Mouse (Mus musculus): ENCODE results near the gene Fgfr2. TPM values are rescaled to one million over a fixed set of nuclear protein-coding genes. Genes with fewer than 3 reads are reported as not detected.
A peak's percentile ranks its signal among the peaks of the same experiment; 100 is the strongest.

Gene Fgfr2
- polyA plus RNA-seq, 1 experiment from 2014 or later = 92.0 TPM

DNA sequence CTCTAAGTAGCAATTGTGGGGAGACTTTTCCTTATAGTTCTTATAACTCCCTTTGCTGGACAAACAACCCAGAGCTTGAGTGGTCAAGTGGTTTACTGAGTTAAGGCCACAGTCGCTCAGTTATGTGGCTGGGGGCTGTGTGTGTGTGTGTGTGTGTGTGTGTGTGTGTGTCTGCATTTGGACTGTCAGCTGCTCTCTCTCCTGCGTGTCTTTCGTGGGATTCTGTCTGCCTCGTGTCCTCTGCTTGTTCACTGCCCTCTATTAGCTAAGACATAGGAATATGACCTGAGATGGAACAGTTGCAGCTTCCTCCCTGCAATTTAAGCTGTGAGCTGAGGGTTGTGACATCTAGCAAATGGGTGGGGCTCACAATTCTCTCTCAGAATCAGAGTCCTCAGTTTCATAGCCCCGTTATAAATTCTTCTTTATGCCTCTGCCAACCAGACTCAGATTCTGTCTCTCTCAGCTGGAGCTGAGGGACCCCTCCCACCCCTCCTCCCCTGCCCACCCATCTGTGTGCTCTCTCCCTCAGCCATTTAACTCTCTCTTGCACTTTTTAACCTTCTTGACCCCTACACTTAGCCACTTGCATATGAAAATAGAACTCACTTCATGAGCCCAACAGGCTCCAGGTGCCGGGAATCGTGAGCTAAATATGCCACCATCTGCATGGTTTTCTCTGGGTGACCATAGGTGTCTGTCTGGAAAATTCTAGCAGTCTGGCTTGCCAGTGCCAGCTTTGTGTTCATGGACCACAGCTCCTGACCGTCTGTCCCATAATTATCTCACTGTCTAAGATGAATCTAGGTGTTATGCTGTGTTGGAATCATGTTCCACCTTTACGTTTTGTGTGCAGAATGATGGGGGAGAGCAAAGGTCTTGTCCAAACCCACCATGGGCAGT is 2413.5 kb downstream of the Fgfr2 start:
- 69% methylated on average over 9 of the region's 9 CpGs for WGBS
- Histone ChIP-seq H3K27me3 (ENCODE audit: control insufficient read depth, insufficient read depth, low read length) (no peaks in the 10 kb centered on the region), H3K9me3 (ENCODE audit: control insufficient read depth, low read length) (no peaks in the 10 kb centered on the region), H3K4me3 (ENCODE audit: low read depth, low read length) (no peak overlapping the region), H3K4me2 (no peak overlapping the region), H3K4me1 (ENCODE audit: control insufficient read depth, insufficient read depth, low read length) (peaks cover 18% of the 10 kb centered on the region), H3K9ac (ENCODE audit: low read length) (no peak overlapping the region), H3K36me3 (ENCODE audit: control insufficient read depth, insufficient read depth, low read length) (no peaks in the 10 kb centered on the region), H3K27ac (ENCODE audit: low read depth, low read length) (no peak overlapping the region; the same call in 1 of the 2 replicates)
- no peak for ATAC-seq (ENCODE audit: low FRiP score)
- no peak for DNase-seq (ENCODE audit: low spot score, missing footprints)

DNA sequence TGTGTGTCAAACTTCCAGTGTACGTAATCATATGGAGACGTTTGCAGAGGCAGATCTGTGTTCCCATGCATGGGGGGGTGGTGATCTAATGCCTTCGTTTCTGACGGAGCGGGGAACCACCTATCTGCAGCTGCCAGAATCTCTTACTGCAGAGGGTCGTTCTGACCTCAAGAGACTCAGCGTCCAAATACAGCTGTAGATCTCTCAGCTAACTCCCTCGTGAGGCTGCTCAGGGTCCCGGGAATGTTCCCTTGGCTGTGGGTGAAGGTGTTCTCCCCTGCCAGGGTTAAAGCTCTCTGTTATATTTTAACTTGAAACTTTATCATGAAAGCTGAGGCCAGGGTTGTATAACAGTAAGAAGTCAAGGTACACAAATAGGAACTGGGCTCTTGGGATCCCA is 2414.2 kb downstream of the Fgfr2 start:
- H3K4me2 ChIP-seq = no peak overlapping the region
- DNase-seq (ENCODE audit: low spot score, missing footprints) (no peak), ATAC-seq (ENCODE audit: low FRiP score) (no peak)
- H3K4me1 ChIP-seq (ENCODE audit: control insufficient read depth, insufficient read depth, low read length) = peaks cover 18% of the 10 kb centered on the region
- H3K36me3 ChIP-seq (ENCODE audit: control insufficient read depth, insufficient read depth, low read length) = no peaks in the 10 kb centered on the region
- no peaks in the 10 kb centered on the region for H3K27me3 ChIP-seq (ENCODE audit: control insufficient read depth, insufficient read depth, low read length)
- WGBS = 73% methylated on average over 9 of the region's 9 CpGs
- no peak overlapping the region; the same call in 1 of the 2 replicates for H3K27ac ChIP-seq (ENCODE audit: low read depth, low read length)
- H3K4me3 ChIP-seq (ENCODE audit: low read depth, low read length) = no peak overlapping the region
- H3K9me3 ChIP-seq (ENCODE audit: control insufficient read depth, low read length) = no peaks in the 10 kb centered on the region
- H3K9ac ChIP-seq (ENCODE audit: low read length) = no peak overlapping the region

DNA sequence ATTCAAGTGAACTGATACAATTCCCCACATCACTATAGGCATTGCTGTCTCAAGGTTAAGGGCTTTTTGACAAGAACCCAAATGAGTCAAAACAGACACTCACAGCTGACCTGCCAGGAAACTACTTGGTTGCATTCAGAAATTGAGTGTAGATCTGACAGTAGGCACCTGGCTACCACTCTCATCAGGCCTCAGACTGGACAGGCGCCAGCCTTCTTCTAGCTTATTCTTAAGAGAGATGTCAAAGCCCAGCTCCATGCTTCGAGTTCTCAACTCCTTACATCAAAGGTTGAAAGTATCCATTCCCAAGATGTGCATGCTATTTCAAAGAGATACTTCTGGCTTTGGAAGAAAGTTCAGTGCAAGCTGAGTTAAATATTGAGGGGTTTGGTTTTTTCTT is 2417.9 kb downstream of the Fgfr2 start:
- 89% methylated on average over 2 of the region's 2 CpGs for whole genome bisulfite sequencing
- peaks cover 15% of the 10 kb centered on the region for H3K4me1 ChIP-seq (ENCODE audit: control insufficient read depth, insufficient read depth, low read length)

DNA sequence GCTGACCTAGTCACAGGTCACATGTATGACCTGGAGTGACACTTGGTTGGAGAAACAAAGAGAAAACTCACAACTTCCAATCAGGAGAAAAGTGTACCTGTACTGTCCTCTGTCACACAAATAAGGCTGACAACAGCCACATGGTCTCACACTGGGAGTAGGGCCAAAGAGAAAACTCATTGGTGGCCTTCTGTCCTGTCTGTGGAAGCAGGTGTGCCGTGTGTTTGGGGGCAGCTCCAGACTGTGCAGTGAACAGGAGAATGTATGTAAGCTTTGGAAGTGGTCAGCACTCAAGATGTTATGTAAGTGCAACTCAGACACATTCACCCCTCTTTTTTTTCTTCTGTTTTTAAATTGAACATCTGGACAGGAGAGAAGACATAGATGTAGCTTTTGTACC is 2421.8 kb downstream of the Fgfr2 start:
- no peak for ATAC-seq (ENCODE audit: low FRiP score)
- Histone ChIP-seq H3K4me1 (ENCODE audit: control insufficient read depth, insufficient read depth, low read length) (peaks cover 10% of the 10 kb centered on the region), H3K4me2 (no peak overlapping the region), H3K27me3 (ENCODE audit: control insufficient read depth, insufficient read depth, low read length) (no peaks in the 10 kb centered on the region), H3K27ac (ENCODE audit: low read depth, low read length) (no peak overlapping the region), H3K36me3 (ENCODE audit: control insufficient read depth, insufficient read depth, low read length) (no peaks in the 10 kb centered on the region), H3K9ac (ENCODE audit: low read length) (no peak overlapping the region), H3K9me3 (ENCODE audit: control insufficient read depth, low read length) (no peaks in the 10 kb centered on the region), H3K4me3 (ENCODE audit: low read depth, low read length) (no peak overlapping the region)
- DNase-seq (ENCODE audit: low spot score, missing footprints) = no peak
- WGBS = 89% methylated on average over 1 of the region's 1 CpGs

More for the DNA sequence above, 2417.9 kb downstream of the Fgfr2 start:
- no peak overlapping the region for H3K4me3 ChIP-seq (ENCODE audit: low read depth, low read length)
- no peak for DNase-seq (ENCODE audit: low spot score, missing footprints)
- H3K36me3 ChIP-seq (ENCODE audit: control insufficient read depth, insufficient read depth, low read length) = no peaks in the 10 kb centered on the region
- ATAC-seq (ENCODE audit: low FRiP score) = no peak
- H3K9ac ChIP-seq (ENCODE audit: low read length) = no peak overlapping the region
- H3K27me3 ChIP-seq (ENCODE audit: control insufficient read depth, insufficient read depth, low read length) = no peaks in the 10 kb centered on the region
- no peaks in the 10 kb centered on the region for H3K9me3 ChIP-seq (ENCODE audit: control insufficient read depth, low read length)
- H3K4me2 ChIP-seq = no peak overlapping the region
- H3K27ac ChIP-seq (ENCODE audit: low read depth, low read length) = no peak overlapping the region

DNA sequence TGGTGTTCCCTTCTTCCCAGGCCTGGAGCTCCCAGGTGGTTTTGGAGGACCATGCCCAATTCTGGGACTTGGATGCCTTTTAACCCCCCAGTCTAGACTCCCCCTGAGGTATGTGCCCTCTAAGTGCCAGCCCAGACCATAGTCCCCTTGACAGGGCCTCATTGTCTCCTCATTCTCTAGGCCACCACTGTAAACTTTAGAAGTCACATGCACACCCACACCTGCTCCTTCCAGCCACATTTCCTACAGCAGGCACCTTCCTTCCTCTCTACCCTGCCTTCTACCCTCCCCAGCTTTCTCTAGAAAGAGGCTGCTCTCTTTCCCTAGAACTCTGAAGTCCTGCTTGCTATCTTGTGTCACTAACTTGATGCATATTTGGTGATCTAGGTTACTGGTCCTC is 2424.7 kb downstream of the Fgfr2 start:
- ATAC-seq (ENCODE audit: low FRiP score) (no peak), DNase-seq (ENCODE audit: low spot score, missing footprints) (no peak)
- no peaks in the 10 kb centered on the region for H3K9me3 ChIP-seq (ENCODE audit: control insufficient read depth, low read length)
- H3K27ac ChIP-seq (ENCODE audit: low read depth, low read length) = no peak overlapping the region
- H3K4me2 ChIP-seq = no peak overlapping the region
- H3K27me3 ChIP-seq (ENCODE audit: control insufficient read depth, insufficient read depth, low read length) = no peaks in the 10 kb centered on the region
- H3K9ac ChIP-seq (ENCODE audit: low read length) = no peak overlapping the region
- H3K4me3 ChIP-seq (ENCODE audit: low read depth, low read length) = no peak overlapping the region
- H3K36me3 ChIP-seq (ENCODE audit: control insufficient read depth, insufficient read depth, low read length) = no peaks in the 10 kb centered on the region
- H3K4me1 ChIP-seq (ENCODE audit: control insufficient read depth, insufficient read depth, low read length) = peaks cover 39% of the 10 kb centered on the region

DNA sequence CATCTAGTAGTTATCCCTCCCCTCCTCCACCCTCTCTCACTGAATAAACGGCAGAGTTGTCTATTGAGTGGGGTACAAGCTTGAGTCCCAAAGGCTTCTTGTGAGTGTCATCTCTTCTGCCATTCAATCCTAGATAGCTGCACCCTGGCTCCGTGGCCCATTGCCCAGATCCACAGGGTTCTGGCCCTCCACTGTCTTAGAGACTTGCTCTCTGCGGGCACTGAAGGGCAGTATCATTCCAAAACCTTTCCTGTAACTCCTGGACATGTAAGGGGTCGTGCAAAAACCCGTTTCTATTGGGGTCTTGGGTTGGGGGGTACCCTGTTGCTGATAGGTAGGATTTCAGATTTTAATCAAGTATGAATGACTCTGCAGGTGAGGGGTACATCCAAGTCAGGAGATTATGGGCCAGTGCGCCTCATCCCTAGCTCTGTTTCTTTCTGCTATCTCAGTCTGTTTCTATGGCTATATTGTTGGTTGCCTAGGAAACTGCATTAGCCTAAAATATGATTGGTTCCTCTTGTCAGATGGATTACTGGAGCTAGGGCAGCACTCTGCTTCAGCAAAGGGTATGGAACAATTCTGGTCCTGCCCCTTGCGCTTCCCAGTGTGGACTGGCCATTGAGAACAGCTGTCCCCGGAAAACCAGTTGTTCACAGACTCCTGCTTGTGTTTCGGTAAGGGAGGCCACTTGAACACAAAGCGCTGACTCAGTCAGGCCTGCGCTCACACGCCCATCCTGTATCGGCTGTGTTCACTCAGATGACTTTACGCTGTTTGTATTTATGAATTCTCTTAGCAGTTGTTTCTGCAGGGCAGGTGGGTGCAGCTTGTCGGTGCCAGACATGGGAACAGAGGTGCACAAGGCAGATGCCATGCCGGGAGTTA is 2426.6 kb downstream of the Fgfr2 start:
- DNase-seq (ENCODE audit: low spot score, missing footprints) = peak; percentile 85
- H3K36me3 ChIP-seq (ENCODE audit: control insufficient read depth, insufficient read depth, low read length) = no peaks in the 10 kb centered on the region
- no peaks in the 10 kb centered on the region for H3K27me3 ChIP-seq (ENCODE audit: control insufficient read depth, insufficient read depth, low read length)
- H3K4me3 ChIP-seq (ENCODE audit: low read depth, low read length) = no peak overlapping the region
- peaks cover 47% of the 10 kb centered on the region for H3K4me1 ChIP-seq (ENCODE audit: control insufficient read depth, insufficient read depth, low read length)
- peak overlapping the region; percentile 15; the same call in 1 of the 2 replicates for H3K4me2 ChIP-seq
- no peak overlapping the region for H3K27ac ChIP-seq (ENCODE audit: low read depth, low read length)
- no peak for ATAC-seq (ENCODE audit: low FRiP score)
- 66% methylated on average over 16 of the region's 16 CpGs for WGBS
- no peaks in the 10 kb centered on the region for H3K9me3 ChIP-seq (ENCODE audit: control insufficient read depth, low read length)
- no peak overlapping the region for H3K9ac ChIP-seq (ENCODE audit: low read length)

DNA sequence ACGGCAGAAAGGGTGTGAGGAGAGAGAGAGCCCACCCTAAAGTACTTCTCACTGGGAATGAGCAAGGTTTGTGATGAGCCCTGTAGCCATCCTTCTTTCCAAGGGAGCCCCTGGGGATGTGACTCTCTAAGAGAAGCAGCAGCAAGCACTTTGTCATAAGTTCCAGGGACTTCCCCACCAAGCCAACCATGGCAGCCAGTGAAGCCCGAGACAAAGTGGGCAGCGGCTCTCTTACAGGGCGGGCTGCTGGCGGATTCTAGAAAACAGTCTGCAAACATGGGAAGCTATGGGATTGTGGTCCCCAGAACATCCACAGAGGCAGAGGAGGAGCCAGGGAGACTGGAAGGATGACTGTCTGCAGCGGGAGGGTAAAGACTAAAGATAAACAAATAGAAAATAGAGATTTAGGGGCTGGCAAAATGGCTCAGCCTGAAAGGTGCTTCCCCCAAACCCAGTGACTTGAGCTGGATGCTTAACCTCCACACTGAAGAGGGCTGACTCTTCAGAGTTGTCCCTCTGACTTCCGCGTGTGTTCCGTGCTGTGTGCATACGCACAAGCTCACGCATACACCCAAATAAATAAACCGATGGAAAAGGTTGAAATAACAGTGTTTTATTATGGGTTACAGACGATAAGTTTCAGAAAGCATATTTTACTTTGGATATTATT is 2427.3 kb downstream of the Fgfr2 start:
- no peaks in the 10 kb centered on the region for H3K9me3 ChIP-seq (ENCODE audit: control insufficient read depth, low read length)
- H3K27ac ChIP-seq (ENCODE audit: low read depth, low read length) = no peak overlapping the region
- ATAC-seq (ENCODE audit: low FRiP score) (no peak), DNase-seq (ENCODE audit: low spot score, missing footprints) (no peak)
- H3K4me1 ChIP-seq (ENCODE audit: control insufficient read depth, insufficient read depth, low read length) = peaks cover 48% of the 10 kb centered on the region
- no peak overlapping the region for H3K4me3 ChIP-seq (ENCODE audit: low read depth, low read length)
- H3K9ac ChIP-seq (ENCODE audit: low read length) = no peak overlapping the region
- peak overlapping the region; percentile 3; the same call in 1 of the 2 replicates for H3K4me2 ChIP-seq
- H3K36me3 ChIP-seq (ENCODE audit: control insufficient read depth, insufficient read depth, low read length) = no peaks in the 10 kb centered on the region
- WGBS = 75% methylated on average over 13 of the region's 13 CpGs
- no peaks in the 10 kb centered on the region for H3K27me3 ChIP-seq (ENCODE audit: control insufficient read depth, insufficient read depth, low read length)

DNA sequence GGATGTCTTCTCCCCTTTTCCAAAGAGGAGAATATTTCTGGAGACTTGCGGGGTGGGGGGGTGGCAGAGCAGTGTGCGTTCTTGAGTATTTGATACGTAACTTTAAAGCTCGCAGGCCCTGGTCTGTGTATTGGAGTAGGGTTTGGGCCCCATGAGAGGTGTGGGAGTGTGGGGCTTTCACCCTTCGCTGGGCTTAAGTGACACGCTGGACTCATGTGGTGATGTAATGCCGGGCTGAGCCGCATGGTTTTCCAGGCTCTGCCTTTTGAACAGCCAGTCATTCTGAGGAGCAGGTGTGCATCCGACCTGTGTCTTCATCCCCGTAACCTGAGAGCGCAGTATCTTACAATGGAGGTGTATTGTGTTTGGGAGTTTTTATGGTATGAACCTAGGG is 2429.4 kb downstream of the Fgfr2 start:
- Histone ChIP-seq H3K9ac (ENCODE audit: low read length) (peak overlapping the region; percentile 98), H3K4me2 (peak overlapping the region; percentile 88), H3K4me3 (ENCODE audit: low read depth, low read length) (peak overlapping the region; percentile 76), H3K27ac (ENCODE audit: low read depth, low read length) (no peak overlapping the region; the same call in 1 of the 2 replicates), H3K9me3 (ENCODE audit: control insufficient read depth, low read length) (no peaks in the 10 kb centered on the region), H3K4me1 (ENCODE audit: control insufficient read depth, insufficient read depth, low read length) (peaks cover 53% of the 10 kb centered on the region), H3K27me3 (ENCODE audit: control insufficient read depth, insufficient read depth, low read length) (no peaks in the 10 kb centered on the region), H3K36me3 (ENCODE audit: control insufficient read depth, insufficient read depth, low read length) (no peaks in the 10 kb centered on the region)
- 16% methylated on average over 11 of the region's 11 CpGs for WGBS
- no peak for ATAC-seq (ENCODE audit: low FRiP score)
- peak; percentile 93 for DNase-seq (ENCODE audit: low spot score, missing footprints)
